Mouse (Mus musculus) hindbrain, embryonic 10.5 days (tissue): ENCODE measurements around the gene Trpm5. TPM values are rescaled to one million over a fixed set of nuclear protein-coding genes. Genes with fewer than 3 reads are reported as not detected.

Source experiments
- DNase-seq: peaks from one replicate; pipeline ENCODE4 v3.0.0-alpha.2; 2017; ENCODE audit warnings: low spot score
- H3K27ac ChIP-seq: fragments of 300-500 bp; sonication (generic); 2 replicates; pipeline ENCODE4 v1.5.1; 2016; ENCODE audit warnings: mild to moderate bottlenecking, moderate library complexity
- H3K27me3 ChIP-seq: fragments of 300-500 bp; sonication (generic); 2 replicates; pipeline ENCODE4 v1.6.1; 2016; ENCODE audit warnings: mild to moderate bottlenecking; ENCODE audit not compliant: poor library complexity, insufficient read depth, severe bottlenecking
- H3K36me3 ChIP-seq: fragments of 300-500 bp; sonication (generic); 2 replicates; pipeline ENCODE4 v1.6.1; 2016; ENCODE audit warnings: mild to moderate bottlenecking, moderate library complexity
- H3K4me1 ChIP-seq: fragments of 300-500 bp; sonication (generic); replicated peaks from 2 replicates; pipeline ENCODE4 v1.6.1; 2016; ENCODE audit warnings: mild to moderate bottlenecking
- H3K4me3 ChIP-seq: fragments of 300-500 bp; sonication (generic); 2 replicates; pipeline ENCODE4 v1.5.1; 2016; ENCODE audit warnings: mild to moderate bottlenecking, moderate library complexity
- H3K9me3 ChIP-seq: fragments of 300-500 bp; sonication (generic); 2 replicates; pipeline ENCODE4 v1.6.1; 2016; ENCODE audit warnings: mild to moderate bottlenecking, moderate library complexity
- WGBS: fragments of 180-500 bp; shearing (Covaris S2); methylation state at CpG from one replicate; pipeline ENCODE4 v1.1.7; 2016; 5-methylcytosine and 5-hydroxymethylcytosine counted together
- polyA plus RNA-seq: library from polyadenylated mRNA; unstranded; fragments of >200 nt; fragmentation: Nextera tagmentation; extraction: Ambion mirVana; gene quantifications from 2 replicates; pipeline ENCODE4 v1.2.1, GENCODE M21; 2016

Trpm5 gene
- polyA plus RNA-seq, 1 experiment from 2014 or later, result 0.55 TPM

- DNase-seq, result no peak
- no peak overlapping the region for H3K27ac ChIP-seq
- H3K9me3 ChIP-seq, result no peaks in the 10 kb centered on the region
- no peak overlapping the region for H3K4me3 ChIP-seq
- peaks cover 6% of the 10 kb centered on the region; the same call in 1 of the 2 replicates for H3K36me3 ChIP-seq
- H3K27me3 ChIP-seq, result no peaks in the 10 kb centered on the region
- WGBS, result 94% methylated on average over 1 of the region's 1 CpGs
- no peaks in the 10 kb centered on the region for H3K4me1 ChIP-seq
Observed at GRCm38 (mm10) chr7:143024293-143024692, 70.1 kb downstream of the Trpm5 start.

DNA sequence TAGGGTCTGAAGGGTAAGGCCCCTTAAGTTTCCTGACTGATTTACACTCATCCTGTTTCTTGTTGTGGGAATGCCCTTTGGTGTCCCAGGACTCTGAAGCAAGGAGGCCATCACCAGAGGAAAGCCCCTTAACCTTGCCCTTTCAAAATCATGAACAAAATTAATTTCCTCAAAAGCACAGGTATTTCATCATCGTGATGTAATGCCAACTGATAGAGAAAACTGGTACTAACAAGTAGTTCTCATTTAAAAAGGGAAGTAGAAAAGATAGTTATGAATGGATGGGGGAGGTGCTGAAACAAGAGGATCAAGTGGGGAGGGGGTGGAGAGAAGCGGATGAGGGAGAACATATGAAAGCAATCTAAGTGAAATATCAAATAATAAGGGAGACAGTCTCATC lies 70.9 kb downstream of the Trpm5 start:
- Histone ChIP-seq H3K27ac (no peak overlapping the region), H3K9me3 (no peaks in the 10 kb centered on the region), H3K4me1 (no peaks in the 10 kb centered on the region), H3K36me3 (peaks cover 6% of the 10 kb centered on the region; the same call in 1 of the 2 replicates), H3K27me3 (no peaks in the 10 kb centered on the region), H3K4me3 (no peak overlapping the region)
- 88% methylated on average over 2 of the region's 2 CpGs for WGBS
- DNase-seq, result no peak

GRCm38 (mm10) chr7:143021356-143022164 lies 72.9 kb downstream of the Trpm5 start:
- Histone ChIP-seq H3K36me3 (peaks cover 6% of the 10 kb centered on the region; the same call in 1 of the 2 replicates), H3K27ac (no peak overlapping the region), H3K9me3 (no peaks in the 10 kb centered on the region), H3K27me3 (no peaks in the 10 kb centered on the region), H3K4me3 (no peak overlapping the region), H3K4me1 (peaks cover 4% of the 10 kb centered on the region)
- no peak for DNase-seq
- WGBS, result 66% methylated on average over 5 of the region's 5 CpGs

DNA sequence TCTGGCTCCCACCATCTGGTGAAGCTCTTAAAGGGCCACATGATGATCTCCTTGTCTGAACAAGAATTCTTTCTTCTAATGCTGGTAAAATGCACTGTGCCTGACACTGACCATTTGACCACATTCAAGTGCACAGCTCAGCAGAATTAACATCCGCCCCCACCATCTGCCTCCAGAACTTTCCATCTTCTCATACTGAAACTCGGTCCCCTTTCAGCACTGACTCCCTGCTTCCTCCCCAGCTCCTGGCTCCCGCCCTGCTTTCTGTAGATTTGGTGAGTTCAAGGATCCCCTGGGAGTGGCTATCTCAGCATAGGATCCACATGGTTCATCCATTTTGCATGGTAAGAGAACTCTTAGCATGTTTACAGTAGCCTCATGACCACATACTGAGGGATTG lies 73.7 kb downstream of the Trpm5 start:
- Histone ChIP-seq H3K4me3 (no peak overlapping the region), H3K9me3 (no peaks in the 10 kb centered on the region), H3K4me1 (peaks cover 12% of the 10 kb centered on the region), H3K27me3 (no peaks in the 10 kb centered on the region), H3K36me3 (peaks cover 6% of the 10 kb centered on the region; the same call in 1 of the 2 replicates), H3K27ac (no peak overlapping the region)
- no peak for DNase-seq
- 72% methylated on average over 3 of the region's 3 CpGs for WGBS

GRCm38 (mm10) chr7:143020040-143020439 lies 74.4 kb downstream of the Trpm5 start:
- Histone ChIP-seq H3K27ac (no peak overlapping the region), H3K27me3 (no peaks in the 10 kb centered on the region), H3K4me3 (no peak overlapping the region), H3K9me3 (no peaks in the 10 kb centered on the region), H3K4me1 (peaks cover 17% of the 10 kb centered on the region), H3K36me3 (peaks cover 1% of the 10 kb centered on the region; the same call in 1 of the 2 replicates)
- DNase-seq, result no peak

Other genes with a start within 250 kb of the Trpm5 start
- 8.8 and 14.4 TPM in 2 replicates for gene Th, start 163.5 kb downstream of the Trpm5 start, polyA plus RNA-seq
- 0.46 and 0.78 TPM in 2 replicates for gene Ascl2, start 125.4 kb downstream of the Trpm5 start, polyA plus RNA-seq
- gene Tspan32, start 89.6 kb downstream of the Trpm5 start, polyA plus RNA-seq, result 5.2 and 6.1 TPM in 2 replicates
- gene Cd81, start 41.9 kb downstream of the Trpm5 start, polyA plus RNA-seq, result 238 and 265 TPM in 2 replicates
- 130 and 134 TPM in 2 replicates for gene Tssc4, start 25.4 kb downstream of the Trpm5 start, polyA plus RNA-seq
- 0.98 and 2.3 TPM in 2 replicates for gene Kcnq1, start 11.7 kb upstream of the Trpm5 start, polyA plus RNA-seq